7 mouse cellular contexts compared by ENCODE assay signal in genomic region chr10:3365671-3366035, GRCm38 (mm10). TPM values are rescaled to one million over a fixed set of nuclear protein-coding genes. Genes with fewer than 3 reads are reported as not detected.
DNase-seq lines count a peak whose midpoint lies in the region; ATAC-seq and TF ChIP-seq lines count a peak whose summit lies in the region.

No protein-coding gene starts in this region.

- no peak for DNase-seq in lung, embryonic 14.5 days
- no peak for DNase-seq in lung, postnatal 10 days
- no peak for DNase-seq in limb, embryonic 11.5 days (ENCODE audit: low spot score)
- DNase-seq in urinary bladder, postnatal 25 days (ENCODE audit: low spot score), result no peak
- no peak for DNase-seq in embryo, embryonic 9.5 days (ENCODE audit: extremely low spot score)

- H3K27me3 ChIP-seq in lung, embryonic 14.5 days (ENCODE audit: insufficient read depth, low read length), result peaks cover 21% of the 10 kb centered on the region
- peaks cover 13% of the 10 kb centered on the region; the same call in 1 of the 2 replicates for H3K27me3 ChIP-seq in forebrain, embryonic 13.5 days
- H3K27me3 ChIP-seq in limb, embryonic 11.5 days (ENCODE audit: control insufficient read depth, insufficient read depth, low read length), result peaks cover 19% of the 10 kb centered on the region
- no peaks in the 10 kb centered on the region for H3K27me3 ChIP-seq in neural tube, embryonic 15.5 days (replicated peaks)

- peak overlapping the region; percentile 90 for H3K4me2 ChIP-seq in lung, embryonic 14.5 days
- peak overlapping the region; percentile 90 for H3K4me2 ChIP-seq in forebrain, embryonic 13.5 days
- H3K4me2 ChIP-seq in limb, embryonic 11.5 days (ENCODE audit: low read depth, severe bottlenecking), result peak overlapping the region; percentile 94
- peak overlapping the region; percentile 79 for H3K4me2 ChIP-seq in neural tube, embryonic 15.5 days

- peak overlapping the region; percentile 59; the same call in 1 of the 2 replicates for H3K4me3 ChIP-seq in lung, embryonic 14.5 days (ENCODE audit: low read depth, low read length)
- peak overlapping the region; percentile 61 for H3K4me3 ChIP-seq in forebrain, embryonic 13.5 days
- H3K4me3 ChIP-seq in limb, embryonic 11.5 days (ENCODE audit: low read depth, low read length), result no peak overlapping the region; the same call in 1 of the 2 replicates
- peak overlapping the region; percentile 82 for H3K4me3 ChIP-seq in neural tube, embryonic 15.5 days (replicated peaks)

- no peaks in the 10 kb centered on the region for H3K4me1 ChIP-seq in lung, embryonic 14.5 days (ENCODE audit: insufficient read depth)
- peaks cover 11% of the 10 kb centered on the region for H3K4me1 ChIP-seq in forebrain, embryonic 13.5 days
- H3K4me1 ChIP-seq in limb, embryonic 11.5 days (ENCODE audit: control insufficient read depth, insufficient read depth, low read length), result no peaks in the 10 kb centered on the region
- H3K4me1 ChIP-seq in neural tube, embryonic 15.5 days, result peaks cover 13% of the 10 kb centered on the region

- no peaks in the 10 kb centered on the region for H3K36me3 ChIP-seq in lung, embryonic 14.5 days (ENCODE audit: insufficient read depth)
- no peaks in the 10 kb centered on the region for H3K36me3 ChIP-seq in forebrain, embryonic 13.5 days (ENCODE audit: poor library complexity, severe bottlenecking)
- no peaks in the 10 kb centered on the region for H3K36me3 ChIP-seq in limb, embryonic 11.5 days (ENCODE audit: control insufficient read depth, insufficient read depth, low read length)
- no peaks in the 10 kb centered on the region for H3K36me3 ChIP-seq in neural tube, embryonic 15.5 days

- 36% methylated on average over 5 of the region's 5 CpGs for WGBS in lung, embryonic 14.5 days
- WGBS in forebrain, embryonic 13.5 days, result 16% methylated on average over 5 of the region's 5 CpGs
- WGBS in limb, embryonic 11.5 days, result 37% methylated on average over 5 of the region's 5 CpGs
- WGBS in neural tube, embryonic 15.5 days, result 12% methylated on average over 5 of the region's 5 CpGs

- TF ChIP-seq CTCF in lung, embryonic 14.5 days (IDR thresholded peaks at IDR 0.05; ENCODE audit: low read depth), result no peak

- no peaks in the 10 kb centered on the region for H3K9me3 ChIP-seq in lung, embryonic 14.5 days (ENCODE audit: low read depth, low read length)
- H3K9me3 ChIP-seq in forebrain, embryonic 13.5 days (replicated peaks), result no peaks in the 10 kb centered on the region
- no peaks in the 10 kb centered on the region for H3K9me3 ChIP-seq in limb, embryonic 11.5 days (ENCODE audit: control insufficient read depth, low read length)
- H3K9me3 ChIP-seq in neural tube, embryonic 15.5 days (replicated peaks), result no peaks in the 10 kb centered on the region

- peak overlapping the region; percentile 54; the same call in 1 of the 2 replicates for H3K9ac ChIP-seq in lung, embryonic 14.5 days
- H3K9ac ChIP-seq in forebrain, embryonic 13.5 days, result peak overlapping the region; percentile 73
- H3K9ac ChIP-seq in limb, embryonic 11.5 days (ENCODE audit: low read length), result no peak overlapping the region
- H3K9ac ChIP-seq in neural tube, embryonic 15.5 days (replicated peaks), result peak overlapping the region; percentile 79

- H3K27ac ChIP-seq in lung, embryonic 14.5 days (ENCODE audit: low read depth), result no peak overlapping the region
- peak overlapping the region; percentile 10; the same call in 1 of the 2 replicates for H3K27ac ChIP-seq in forebrain, embryonic 13.5 days
- no peak overlapping the region for H3K27ac ChIP-seq in limb, embryonic 11.5 days (replicated peaks; ENCODE audit: low read depth, low read length)
- H3K27ac ChIP-seq in neural tube, embryonic 15.5 days (replicated peaks), result peak overlapping the region; percentile 90

- ATAC-seq in lung, embryonic 14.5 days (ENCODE audit: insufficient read depth), result 0 out of 2 replicates have a peak, but pooled peaks have one; percentile 2
- ATAC-seq in forebrain, embryonic 13.5 days, result no peak
- ATAC-seq in limb, embryonic 11.5 days (ENCODE audit: insufficient number of reproducible peaks, low FRiP score, low TSS enrichment, low read depth), result no peak
- peak; percentile 30; the same call in 1 of the 2 replicates for ATAC-seq in neural tube, embryonic 15.5 days (ENCODE audit: low FRiP score)

RNA-seq across cellular contexts. Expression of gene Ppp1r14c, which starts 0.2 kb away (rescaled TPM):
- 36.9 and 45.0 TPM in 2 replicates for polyA plus RNA-seq in lung, embryonic 14.5 days (2014; fragmentation: Nextera tagmentation; extraction: Ambion mirVana)
- 22.2 and 26.1 TPM in 2 replicates for polyA plus RNA-seq in forebrain, embryonic 13.5 days (2015; fragmentation: Nextera tagmentation; extraction: Ambion mirVana)
- polyA plus RNA-seq in limb, embryonic 11.5 days (2014; fragmentation: Nextera tagmentation; extraction: Ambion mirVana), result 1.7 TPM in 2 replicates
- 56.1 and 66.5 TPM in 2 replicates for polyA plus RNA-seq in neural tube, embryonic 15.5 days (2015; fragmentation: Nextera tagmentation; extraction: Ambion mirVana)

Comparison
In these comparisons a context has a peak if more than half of its experiments do, and no peak if none do; other contexts are left out.
1. ATAC-seq: peak in lung, embryonic 14.5 days (single experiment) and neural tube, embryonic 15.5 days (single experiment); none in forebrain, embryonic 13.5 days (single experiment) and limb, embryonic 11.5 days (single experiment).
2. H3K27ac ChIP-seq: peak in forebrain, embryonic 13.5 days (single experiment) and neural tube, embryonic 15.5 days (single experiment); none in lung, embryonic 14.5 days (single experiment) and limb, embryonic 11.5 days (single experiment).
3. Peak in every context shown above with its lines, with median percentiles within 50 percentile points of each other: H3K4me2 ChIP-seq.